Mouse (Mus musculus): Measurements from ENCODE around the gene Dhh.
A peak's percentile ranks its signal among the peaks of the same experiment; 100 is the strongest.
"Not testable (repeated sequence)": the region's sequence is repeated elsewhere in the genome, so short reads cannot be mapped to it uniquely, and the experiment has no call there.

The Dhh gene

DNA sequence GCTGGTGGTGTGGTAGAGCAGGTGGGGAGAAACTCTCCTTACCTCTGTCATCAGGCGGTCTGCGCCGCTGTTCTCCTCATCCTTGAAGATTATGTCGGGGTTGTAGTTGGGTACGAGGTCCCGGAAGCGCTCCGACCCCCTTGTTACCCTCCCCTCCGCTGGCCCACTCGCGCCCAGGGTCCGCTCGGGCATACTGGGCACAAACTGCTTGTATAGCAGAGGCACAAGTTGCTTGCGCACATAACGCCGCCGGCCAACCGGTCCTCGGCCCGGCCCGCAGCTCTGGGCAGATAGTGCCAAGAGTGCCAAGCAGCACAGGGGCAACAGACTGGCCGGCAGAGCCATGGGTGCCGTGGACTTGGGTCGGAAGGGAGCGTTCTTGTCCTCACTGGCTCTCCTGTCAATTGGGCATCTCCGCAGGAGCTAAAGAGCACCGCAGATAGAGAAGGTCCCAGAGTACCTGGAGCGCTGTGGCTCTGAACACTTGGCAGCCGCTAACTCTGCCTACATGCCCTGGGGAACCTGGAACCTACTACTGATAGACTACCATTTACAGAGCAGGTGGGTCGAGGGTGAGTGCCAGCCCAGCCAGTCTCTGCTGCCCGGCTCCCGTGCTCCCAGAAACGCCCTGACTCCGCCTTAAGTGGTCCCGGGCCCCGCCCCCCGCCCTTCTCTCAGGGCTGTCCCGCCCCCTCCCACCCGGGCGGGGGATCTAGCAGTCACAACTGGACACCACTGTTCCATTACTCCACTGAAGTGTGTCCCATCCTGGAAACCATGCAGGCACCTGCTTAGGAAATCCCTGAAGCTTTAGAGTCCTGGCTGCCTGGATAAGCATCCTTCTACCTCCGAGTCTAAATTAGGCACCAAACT lies at the start of gene Dhh:
Gene Dhh, minus strand, starts transcription at position 613 of the 873 bp plus-strand sequence.
- no peak for DNase-seq (ENCODE audit: low spot score in 2 of 2)

DNA sequence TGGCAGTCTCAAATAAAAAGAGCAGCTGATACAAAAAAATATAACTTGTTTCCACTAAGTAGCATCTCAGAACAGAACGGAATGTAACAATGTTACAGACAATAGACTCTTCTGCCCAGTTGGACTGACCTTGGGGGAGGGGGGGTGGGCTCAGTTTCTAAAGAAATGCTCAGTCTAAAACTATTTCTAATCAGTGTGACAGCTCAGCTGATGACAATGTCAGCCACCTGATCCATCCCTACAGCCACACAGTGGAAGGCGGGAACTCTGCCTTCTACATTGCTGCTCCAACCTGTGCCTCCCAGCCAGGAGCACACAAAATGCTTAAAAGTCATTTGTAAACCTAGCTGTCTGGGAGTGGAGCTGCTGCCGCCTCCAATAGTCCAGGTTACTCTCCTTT lies 49.5 kb upstream of the Dhh start:
- no peak for DNase-seq (ENCODE audit: low spot score in 2 of 2)

DNA sequence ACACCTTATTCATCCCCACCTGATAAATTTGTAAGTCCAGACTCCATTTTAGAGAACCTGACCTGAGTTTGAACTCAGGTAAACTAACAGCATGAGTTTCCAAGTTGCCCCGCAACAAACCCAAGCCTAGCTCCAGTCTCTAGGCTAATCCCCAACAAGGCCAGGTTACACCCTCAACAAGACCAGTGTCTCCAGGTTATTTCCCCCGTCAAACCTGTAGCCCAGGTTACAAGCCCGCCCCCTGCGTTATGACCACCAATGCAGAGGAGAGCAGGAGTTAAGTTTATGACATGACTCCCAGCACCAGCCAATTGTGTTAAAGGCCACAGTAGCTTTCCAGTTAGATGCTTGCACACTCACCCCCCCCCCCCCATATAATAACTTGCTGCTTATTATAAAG lies 44.8 kb upstream of the Dhh start:
- no peak for DNase-seq (ENCODE audit: low spot score in 2 of 2)

DNA sequence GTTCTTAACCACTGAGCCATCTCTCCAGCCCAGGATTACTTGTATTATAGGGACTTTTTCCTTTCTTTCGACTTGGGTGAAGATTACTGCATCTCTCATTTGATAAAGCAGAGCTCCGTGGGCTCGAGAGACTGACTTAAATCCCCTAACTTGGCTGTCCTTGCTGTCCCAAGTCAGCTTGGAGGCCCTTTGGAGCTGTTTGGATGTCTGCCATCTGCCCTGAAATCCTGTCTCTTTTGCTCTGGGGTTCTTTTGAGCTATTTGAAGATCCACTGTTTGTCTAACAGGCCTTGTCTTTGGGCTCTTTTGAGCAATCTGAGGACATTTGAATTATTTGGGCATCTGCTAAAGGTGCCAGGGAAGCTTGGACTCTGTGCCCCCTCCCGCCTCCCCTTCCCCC lies 43.7 kb upstream of the Dhh start:
- no peak for DNase-seq (ENCODE audit: low spot score in 2 of 2)

DNA sequence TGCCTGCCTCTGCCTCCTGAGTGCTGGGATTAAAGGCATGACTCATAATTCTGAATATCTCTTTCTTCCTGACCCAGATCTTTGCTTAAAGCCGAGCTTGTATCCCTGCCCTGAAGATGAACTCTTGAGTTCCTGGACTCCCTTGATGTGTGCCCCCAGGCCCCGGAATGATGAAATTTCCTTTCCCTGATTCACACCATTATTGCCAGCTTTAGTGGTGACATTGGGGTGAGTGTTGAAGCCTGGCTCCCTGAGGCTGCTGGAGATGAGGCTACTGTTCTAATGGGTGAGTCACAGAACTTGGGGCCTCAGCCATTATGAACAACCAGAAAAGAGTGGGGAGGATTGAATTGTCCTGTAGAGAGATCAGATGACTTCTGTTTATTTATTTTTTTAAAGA lies 43.2 kb upstream of the Dhh start:
- DNase-seq (ENCODE audit: low spot score in 2 of 2) = no peak

DNA sequence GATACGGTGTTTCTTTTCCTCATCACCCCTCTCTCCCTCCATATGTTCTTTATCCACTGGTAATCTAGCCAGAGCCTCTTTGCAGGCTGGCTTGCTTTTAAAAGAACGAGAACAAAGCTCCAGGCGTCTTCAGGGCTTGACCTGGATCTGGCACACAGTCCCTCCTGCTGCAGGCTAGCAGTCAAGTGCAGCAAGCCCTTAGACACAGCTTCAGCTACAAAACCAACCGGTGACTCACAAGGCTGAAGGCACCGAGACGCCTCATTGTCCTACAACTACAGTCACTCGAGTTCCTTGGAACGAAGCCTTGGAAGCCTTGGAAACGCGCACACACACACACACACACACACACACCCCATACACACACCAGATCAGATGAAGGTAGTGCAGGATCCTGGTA lies 42.5 kb upstream of the Dhh start:
- DNase-seq (ENCODE audit: low spot score in 2 of 2) = no peak

DNA sequence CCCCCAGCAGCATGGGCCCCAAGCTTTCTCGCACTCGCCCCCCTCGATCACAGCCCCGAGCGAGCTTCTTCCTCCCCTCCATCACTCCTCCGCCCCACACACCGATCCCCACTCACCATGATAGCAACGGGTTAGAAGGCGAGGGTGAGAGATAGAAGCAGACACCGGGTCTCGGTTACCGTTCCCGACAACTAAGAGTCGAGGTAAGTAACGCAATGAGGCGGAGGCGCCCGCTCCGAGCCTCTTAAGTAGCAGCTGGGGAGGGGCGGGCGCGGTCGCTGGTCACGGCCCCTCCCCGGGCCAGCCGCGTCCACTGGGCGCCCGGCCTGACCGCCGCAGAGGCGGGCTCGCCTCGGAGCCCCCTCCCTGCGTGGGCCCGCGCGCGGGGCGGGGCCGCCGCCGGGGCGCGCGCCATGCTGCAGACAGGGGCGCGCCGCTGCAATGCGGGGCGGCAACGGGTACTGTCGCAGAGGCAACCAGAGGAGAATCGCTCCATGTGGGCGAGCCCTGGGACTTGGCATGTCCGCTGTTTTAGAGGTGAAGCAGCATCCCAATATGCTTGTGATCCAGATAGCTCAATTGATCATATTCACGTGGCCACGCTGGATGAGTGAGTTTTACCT lies 36.0 kb upstream of the Dhh start, which contains the start of gene Tuba1b:
Gene Tuba1b, minus strand, starts transcription at position 349 of the 623 bp plus-strand sequence.
- peak; percentile 81 to 86 for DNase-seq (ENCODE audit: low spot score in 2 of 2)

DNA sequence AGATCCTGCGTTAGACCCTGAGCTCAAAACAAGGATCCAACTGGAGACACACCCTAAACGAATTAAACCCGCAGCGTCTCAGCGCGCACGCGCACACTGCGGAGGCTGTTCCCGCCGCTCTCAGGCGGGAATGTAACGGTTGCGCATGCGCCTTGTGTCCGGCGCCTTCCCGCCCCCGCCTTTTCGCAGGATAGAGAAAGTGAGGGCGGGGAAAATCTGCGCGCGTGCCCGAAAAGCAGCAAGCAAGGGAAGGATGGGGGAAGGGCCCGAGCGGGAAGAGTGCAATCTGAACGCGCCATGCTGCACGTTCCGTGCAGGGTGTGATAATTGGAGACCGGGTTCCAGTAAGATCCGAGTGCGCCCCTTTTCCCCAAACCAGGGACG lies 35.5 kb upstream of the Dhh start:
- DNase-seq (ENCODE audit: low spot score in 2 of 2) = peak; percentile 86 to 88

DNA sequence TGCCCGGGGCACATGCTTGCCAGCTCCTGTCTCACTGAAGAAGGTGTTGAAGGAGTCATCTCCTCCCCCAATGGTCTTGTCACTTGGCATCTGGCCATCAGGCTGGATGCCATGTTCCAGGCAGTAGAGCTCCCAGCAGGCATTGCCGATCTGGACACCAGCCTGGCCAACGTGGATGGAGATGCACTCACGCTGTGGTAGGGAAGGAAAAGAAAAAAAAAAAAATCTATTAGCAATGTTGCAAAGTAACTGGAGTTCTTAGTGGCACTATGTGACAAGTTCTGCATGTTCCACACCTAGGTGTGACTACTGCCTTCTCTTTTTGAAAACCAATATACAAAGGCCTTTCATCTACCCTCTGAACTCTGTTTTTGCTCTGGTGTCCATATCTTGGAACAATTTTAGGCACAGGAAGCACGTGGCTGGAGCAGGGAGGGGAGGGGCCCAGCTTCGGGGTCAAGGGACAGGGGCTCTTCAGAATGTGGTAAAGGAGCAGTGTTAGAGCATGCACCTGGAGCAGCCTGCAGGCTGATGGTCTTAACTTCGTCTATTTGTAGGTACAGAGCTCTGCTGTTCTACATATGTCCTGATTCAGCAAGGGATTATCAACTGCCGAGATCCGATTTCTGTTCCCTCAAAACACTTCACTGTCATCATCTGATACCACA lies 34.8 kb upstream of the Dhh start:
- DNase-seq (ENCODE audit: low spot score in 2 of 2) = not testable (repeated sequence)

DNA sequence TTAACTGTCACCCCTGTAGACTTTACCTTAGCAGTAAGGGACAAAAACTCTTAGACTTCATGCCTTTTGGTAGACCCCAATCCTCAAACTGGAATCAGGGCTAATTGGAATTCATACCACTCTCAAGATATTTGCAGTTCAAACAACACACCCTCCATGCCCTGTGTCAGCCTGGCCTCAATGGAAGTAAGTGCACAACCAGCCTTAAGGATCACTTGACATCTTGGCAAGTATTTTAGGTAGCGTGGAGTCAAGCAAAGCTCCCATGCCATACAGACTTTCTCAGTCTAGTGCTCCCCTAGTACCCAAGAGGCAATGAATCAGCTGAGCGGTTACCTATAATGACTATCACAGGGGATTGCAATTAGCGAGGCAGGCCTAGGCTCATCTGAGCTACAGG lies 32.7 kb upstream of the Dhh start:
- no peak for DNase-seq (ENCODE audit: low spot score in 2 of 2)

DNA sequence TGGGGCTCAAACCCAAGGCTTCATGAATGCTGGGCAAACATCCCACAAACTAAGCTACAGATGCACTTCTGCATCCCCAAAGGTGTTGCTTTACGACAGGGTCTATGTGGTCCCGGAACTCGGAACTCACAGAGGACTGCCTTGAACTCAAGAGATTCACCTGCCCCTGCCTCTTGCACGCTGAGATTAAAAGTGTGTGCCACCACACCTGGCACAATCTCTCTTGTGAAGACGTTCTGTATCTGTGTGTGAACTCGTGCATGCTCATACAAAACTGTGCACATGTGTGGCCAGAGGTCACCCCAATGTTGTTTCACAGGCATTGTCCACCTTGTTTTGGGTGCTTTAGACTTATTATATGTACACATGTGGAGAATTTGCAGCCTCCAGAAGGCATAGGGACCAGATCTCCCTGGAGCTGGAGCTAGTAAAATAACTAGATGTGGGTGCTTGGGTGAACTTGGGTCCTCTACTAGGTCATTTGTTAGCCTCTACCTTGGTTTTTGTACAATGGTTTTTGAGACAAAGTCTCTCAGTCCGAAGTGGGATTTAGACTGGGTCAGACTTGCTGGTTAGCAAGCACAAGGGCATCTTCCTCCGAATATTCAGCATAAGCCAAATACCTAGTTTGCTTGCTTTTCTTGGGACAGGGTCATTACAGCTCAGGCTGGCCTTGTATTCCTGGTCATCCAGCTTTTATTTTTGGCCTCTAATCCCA lies 31.8 kb upstream of the Dhh start:
- no peak for DNase-seq (ENCODE audit: low spot score in 2 of 2)

DNA sequence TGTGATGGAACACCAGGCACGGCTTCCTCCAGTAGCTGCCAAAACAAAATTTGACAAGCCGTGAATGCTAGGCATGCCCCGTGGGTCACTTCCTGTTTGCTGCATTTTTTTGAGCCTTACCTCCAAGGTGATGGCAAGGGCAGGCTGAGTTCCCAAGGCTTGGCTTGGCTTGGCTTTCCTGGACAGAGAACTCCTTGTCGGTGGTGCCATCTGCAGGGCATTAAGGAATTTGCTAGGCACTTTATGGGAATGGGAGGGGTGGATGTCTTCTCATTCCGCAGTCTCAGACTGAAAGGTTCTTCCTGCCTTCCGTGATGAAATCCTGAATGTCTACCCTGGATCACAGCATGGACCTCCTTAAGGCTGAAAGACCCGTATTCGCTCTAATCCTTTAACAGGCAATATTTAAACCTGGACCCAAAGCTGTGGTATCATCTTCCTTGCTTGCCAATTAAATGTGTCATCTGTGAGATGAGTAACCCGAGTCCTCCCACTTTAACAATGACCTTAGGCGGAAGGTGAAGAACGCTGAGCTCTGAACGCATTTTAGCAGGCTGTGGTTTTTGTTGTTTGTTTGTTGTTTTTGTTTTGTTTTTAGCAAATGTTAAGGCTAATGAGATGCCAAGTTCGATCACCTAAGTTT lies 30.4 kb upstream of the Dhh start:
- DNase-seq (ENCODE audit: low spot score in 2 of 2) = no peak

DNA sequence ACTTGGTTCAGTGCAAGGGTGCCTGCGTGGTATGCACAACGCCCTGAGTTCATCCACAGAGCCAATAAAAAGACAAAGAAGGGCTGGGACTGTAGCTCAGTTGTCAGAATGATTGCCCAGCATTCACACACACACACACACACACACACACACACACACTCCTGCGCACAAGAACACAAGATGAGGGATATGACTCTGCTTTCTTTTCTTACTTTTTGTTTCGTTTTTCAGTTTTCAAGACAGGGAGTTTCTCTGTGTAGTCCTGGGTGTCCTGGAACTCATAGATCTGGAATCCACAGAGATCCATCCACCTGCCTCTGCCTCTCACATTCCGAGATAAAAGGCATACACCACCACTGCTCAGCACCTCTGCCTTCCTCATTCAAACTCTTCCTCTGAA lies 29.2 kb upstream of the Dhh start:
- no peak for DNase-seq (ENCODE audit: low spot score in 2 of 2)

DNA sequence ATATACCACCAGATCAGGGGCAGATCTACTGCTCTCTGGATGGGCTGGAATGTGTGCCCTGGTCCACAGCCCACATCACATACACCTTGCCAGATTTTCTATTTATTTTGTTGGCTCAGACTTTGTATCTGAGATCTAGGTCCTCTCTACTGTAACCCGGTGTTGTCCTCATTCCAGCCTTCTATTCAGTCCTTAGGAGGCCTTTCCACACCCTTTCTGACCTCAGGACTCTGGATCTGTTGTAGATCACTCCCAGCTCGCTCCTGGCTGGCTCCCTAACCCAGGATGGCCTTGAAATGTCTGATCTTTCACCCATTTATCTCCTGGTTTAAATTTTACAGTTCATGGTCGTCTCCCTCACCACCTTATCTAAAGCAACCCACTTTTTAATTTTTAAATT lies 26.3 kb upstream of the Dhh start:
- no peak for DNase-seq (ENCODE audit: low spot score in 2 of 2)

DNA sequence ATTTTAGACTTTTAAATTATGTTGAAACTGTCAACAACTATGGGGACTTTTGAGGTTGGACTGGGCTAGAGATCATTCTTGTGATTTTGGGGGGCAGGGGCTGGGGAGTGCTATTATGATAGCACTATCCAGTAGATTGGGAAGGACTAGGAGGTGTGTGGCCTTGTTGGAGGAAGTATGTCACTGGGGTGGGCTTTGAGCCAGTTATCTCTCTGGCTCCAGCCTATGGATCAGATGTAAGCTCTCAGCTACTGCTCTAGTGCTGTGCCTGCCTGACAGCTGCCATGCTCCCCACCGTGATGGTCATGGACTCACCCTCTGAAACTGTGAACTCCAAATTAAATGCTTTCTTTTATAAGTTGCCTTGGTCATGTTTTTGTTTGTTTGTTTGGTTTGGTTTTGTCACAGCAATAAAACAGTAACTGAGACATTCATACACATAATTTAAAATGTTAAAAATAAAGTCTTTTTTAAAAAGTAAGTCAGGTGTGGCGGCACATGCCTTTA lies 24.7 kb upstream of the Dhh start:
- no peak for DNase-seq (ENCODE audit: low spot score in 2 of 2)

DNA sequence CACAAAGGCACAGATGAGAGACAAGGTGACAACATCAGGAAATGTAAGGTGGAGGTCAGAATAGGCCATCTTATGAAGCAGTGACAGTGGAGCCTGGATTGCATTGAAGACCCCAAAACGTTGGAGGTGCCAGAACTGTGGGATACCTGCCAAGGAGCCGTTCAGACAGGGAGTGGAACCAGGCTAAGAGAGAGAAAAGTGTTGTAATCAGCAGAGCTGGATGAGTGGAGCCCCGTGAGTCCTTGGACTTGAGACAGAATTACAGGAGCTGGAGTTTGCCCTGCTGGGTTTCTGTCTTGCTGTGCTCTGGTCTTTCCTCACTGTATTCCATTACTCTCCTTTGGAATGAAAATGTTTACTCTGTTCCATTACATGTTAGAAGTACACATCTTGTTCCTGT lies 24.2 kb upstream of the Dhh start:
- no peak for DNase-seq (ENCODE audit: low spot score in 2 of 2)

DNA sequence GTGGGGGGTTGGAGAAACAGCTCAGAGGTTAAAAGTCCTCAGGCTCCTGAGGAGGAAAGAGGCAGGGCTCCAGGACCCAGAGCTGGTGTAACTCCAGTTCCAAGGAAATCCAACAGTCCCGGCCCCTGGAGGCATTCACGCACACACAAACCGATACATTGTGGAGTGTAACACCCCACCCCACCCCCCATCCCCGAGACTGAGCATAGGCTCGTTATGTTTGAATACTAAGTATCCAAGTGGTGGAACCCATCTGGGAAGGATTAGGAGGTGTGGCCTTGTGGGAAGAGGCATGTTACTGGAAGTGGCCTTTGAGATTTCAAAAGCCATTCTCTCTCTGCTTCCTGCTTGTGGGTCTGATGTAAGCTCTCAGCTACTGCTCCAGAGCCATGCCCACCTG lies 23.2 kb upstream of the Dhh start:
- no peak for DNase-seq (ENCODE audit: low spot score in 2 of 2)

DNA sequence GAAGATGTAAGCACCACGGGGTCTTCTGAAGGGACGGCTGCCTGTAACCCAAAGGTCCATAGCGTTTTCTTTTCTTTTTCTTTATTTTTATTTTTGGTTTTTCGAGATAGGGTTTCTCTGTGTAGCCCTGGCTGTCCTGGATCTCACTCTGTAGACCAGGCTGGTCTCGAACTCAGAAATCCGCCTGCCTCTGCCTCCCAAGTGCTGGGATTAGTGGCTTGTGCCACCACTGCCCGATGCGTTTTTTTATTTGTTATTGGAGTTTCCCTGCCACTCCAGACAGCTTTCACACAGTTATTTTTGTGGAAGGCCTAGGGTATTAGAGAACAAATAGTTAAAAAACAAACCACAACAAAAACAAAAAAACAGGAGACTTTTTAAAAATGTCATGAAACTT lies 20.2 kb upstream of the Dhh start:
- not testable (repeated sequence) for DNase-seq (ENCODE audit: low spot score in 2 of 2)

DNA sequence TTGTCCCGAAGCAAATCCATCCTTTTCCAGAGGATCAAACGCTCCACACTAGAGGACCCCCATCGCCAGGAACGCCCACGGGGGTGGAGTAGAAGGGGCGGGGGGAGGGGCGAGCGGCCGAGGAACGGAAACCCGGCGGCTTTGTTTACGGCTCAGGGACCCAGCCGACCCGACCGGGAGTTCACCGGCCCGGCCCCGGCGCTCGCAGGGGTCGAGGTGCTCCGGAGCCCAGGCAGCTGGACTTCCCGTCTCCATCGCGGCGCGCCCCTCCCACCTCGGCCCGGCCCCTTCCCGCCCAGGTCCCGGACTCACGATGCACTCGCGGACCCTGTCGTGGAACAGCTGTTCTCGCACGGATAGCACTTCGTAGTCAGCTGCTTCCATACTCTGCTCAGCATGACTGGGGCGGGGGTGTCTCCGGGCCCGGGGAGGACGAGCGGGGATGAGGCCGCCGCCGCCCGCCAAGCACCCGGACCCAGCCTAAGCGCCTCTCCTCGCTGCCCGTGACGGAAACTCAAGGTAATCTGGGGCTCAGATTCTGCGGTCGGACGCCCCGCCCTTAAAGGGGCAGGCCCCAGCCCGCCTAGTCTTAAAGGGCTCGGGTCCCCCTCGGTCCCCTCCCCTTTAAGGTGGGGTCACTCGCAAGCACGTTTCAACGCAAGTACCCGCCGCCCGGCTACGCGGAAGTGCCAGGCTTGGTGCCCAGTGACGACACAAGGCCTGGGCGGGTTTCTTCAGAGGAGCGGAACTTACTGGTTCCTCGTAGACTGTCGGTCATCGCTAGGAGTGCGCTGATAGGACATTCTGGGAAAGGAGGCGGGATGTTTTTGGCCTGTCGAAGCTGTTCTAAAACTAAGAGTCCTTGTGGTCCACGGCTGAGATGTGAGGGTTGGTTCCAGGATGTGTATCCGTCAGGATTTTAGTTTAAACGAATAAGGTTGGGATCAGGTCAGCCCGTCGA lies 19.5 kb upstream of the Dhh start, which contains the start of gene Lmbr1l:
Gene Lmbr1l, minus strand, starts transcription at position 694 of the 961 bp plus-strand sequence.
- peak; percentile 95 to 96 for DNase-seq (ENCODE audit: low spot score in 2 of 2)

DNA sequence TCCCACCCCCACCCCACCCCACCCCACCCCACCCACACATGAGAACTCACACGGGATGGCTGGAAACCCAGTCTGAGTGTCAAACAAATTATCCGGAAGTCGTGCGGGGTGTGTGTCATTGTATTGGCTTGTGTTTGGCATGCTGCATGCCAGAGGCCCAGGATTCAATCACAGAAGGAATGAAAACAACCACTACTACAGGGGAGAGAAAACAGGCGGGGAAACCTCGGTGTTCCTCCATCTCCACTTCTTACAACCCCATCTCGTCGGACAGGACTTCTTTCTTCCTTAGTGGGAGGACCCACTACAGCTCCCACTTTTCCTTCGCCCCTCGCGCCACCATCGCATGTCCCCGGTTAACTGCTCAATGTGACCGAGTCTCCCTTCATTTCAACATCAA lies 18.8 kb upstream of the Dhh start:
- DNase-seq (ENCODE audit: low spot score in 2 of 2) = no peak

Measured in spleen, postnatal 14 days (tissue).